Mouse (Mus musculus) gastrocnemius, postnatal 4 days (tissue): Measurements from ENCODE around the gene Spn. TPM values are rescaled to one million over a fixed set of nuclear protein-coding genes. Genes with fewer than 3 reads are reported as not detected.
"Not testable (repeated sequence)": the region's sequence is repeated elsewhere in the genome, so short reads cannot be mapped to it uniquely, and the experiment has no call there.

Experiments used
- DNase-seq, 2 experiments: peaks; one replicate each; pipeline ENCODE4 v3.0.0; 2021 to 2022; ENCODE audit warnings: low spot score in 2 of 2, mixed read lengths in 2 of 2
- total RNA-seq, 2 experiments: library from RNA; stranded (reverse); gene quantifications; 2 replicates each; pipeline ENCODE4 v1.2.3; 2021

The Spn gene
- total RNA-seq, 2 experiments from 2014 or later: 0.54 to 0.91 TPM

GRCm38 (mm10) chr7:127110239-127111007 is 27.2 kb downstream of the Spn start:
- DNase-seq: peak in 1 of 2 experiments; percentile 71

GRCm38 (mm10) chr7:127105551-127105950 is 32.1 kb downstream of the Spn start:
- no peak for DNase-seq

GRCm38 (mm10) chr7:127104560-127105332 is 32.9 kb downstream of the Spn start:
- peak in 1 of 2 experiments; percentile 65 for DNase-seq

GRCm38 (mm10) chr7:127103960-127104359 is 33.7 kb downstream of the Spn start:
- DNase-seq: no peak

- DNase-seq: no peak
These were observed 35.5 kb downstream of the Spn start for GRCm38 (mm10) chr7:127102148-127102547.

- DNase-seq: no peak
These were observed 36.1 kb downstream of the Spn start for GRCm38 (mm10) chr7:127101451-127102016.

- DNase-seq: no peak
These were observed 38.1 kb downstream of the Spn start for GRCm38 (mm10) chr7:127099528-127099927.

GRCm38 (mm10) chr7:127098950-127099349 is 38.7 kb downstream of the Spn start:
- DNase-seq: no peak

- DNase-seq: no peak
These were observed 39.1 kb downstream of the Spn start for GRCm38 (mm10) chr7:127098521-127098920.

GRCm38 (mm10) chr7:127096456-127096855 is 41.2 kb downstream of the Spn start:
- DNase-seq: no peak

- DNase-seq: no peak
These were observed 43.7 kb downstream of the Spn start for GRCm38 (mm10) chr7:127093914-127094313.

- DNase-seq: peak in 1 of 2 experiments; percentile 22
These were observed 46.3 kb downstream of the Spn start, which contains the start of gene AI467606 for GRCm38 (mm10) chr7:127091114-127091896. TSS of gene AI467606 (plus strand) at chr7:127091359.

GRCm38 (mm10) chr7:127090154-127091113 is 47.2 kb downstream of the Spn start:
- DNase-seq: no peak

GRCm38 (mm10) chr7:127088901-127089845 is 48.5 kb downstream of the Spn start:
- DNase-seq: no peak

GRCm38 (mm10) chr7:127088083-127088482 is 49.5 kb downstream of the Spn start:
- DNase-seq: no peak

GRCm38 (mm10) chr7:127087278-127088010 is 50.2 kb downstream of the Spn start, which contains the start of gene Zg16:
TSS of gene Zg16 (minus strand) at chr7:127087328.
- not testable (repeated sequence) for DNase-seq

GRCm38 (mm10) chr7:127085751-127086150 is 51.9 kb downstream of the Spn start:
- not testable (repeated sequence) for DNase-seq

- no peak for DNase-seq
These were observed 52.8 kb downstream of the Spn start for GRCm38 (mm10) chr7:127084794-127085193.
